Mouse (Mus musculus) spleen, postnatal 36 days (tissue): ENCODE measurements around the gene Olfr370.
"Not testable (repeated sequence)": the region's sequence is repeated elsewhere in the genome, so short reads cannot be mapped to it uniquely, and the experiment has no call there.

ENCODE experiments used
- DNase-seq, 2 experiments: peaks; one replicate each; pipeline ENCODE4 v3.0.0; 2022; ENCODE audit warnings: low spot score in 2 of 2, mixed read lengths in 1 of 2

Gene Olfr370

DNA sequence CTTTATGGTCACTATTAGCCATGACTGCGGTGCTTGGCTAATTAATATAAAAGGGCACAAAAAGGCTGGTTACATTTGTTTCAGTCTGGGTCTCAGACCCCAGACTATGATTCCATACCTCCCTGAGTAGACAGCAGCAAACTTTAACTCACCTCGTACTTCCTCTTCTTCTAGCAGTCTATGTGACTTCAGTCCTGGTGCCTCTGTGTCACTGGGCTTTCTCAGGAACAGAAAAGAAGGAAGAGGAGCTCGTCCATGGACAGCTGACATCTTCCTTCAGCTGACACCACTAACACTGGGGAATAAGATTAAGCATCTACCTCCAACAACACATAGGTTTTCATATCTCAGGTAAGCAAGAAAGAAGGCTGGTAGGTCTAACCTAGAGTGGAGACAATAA is at the start of gene Olfr370:
Olfr370 (plus strand) TSS at position 45 of the 400 bp plus-strand sequence.
- DNase-seq = no peak

DNA sequence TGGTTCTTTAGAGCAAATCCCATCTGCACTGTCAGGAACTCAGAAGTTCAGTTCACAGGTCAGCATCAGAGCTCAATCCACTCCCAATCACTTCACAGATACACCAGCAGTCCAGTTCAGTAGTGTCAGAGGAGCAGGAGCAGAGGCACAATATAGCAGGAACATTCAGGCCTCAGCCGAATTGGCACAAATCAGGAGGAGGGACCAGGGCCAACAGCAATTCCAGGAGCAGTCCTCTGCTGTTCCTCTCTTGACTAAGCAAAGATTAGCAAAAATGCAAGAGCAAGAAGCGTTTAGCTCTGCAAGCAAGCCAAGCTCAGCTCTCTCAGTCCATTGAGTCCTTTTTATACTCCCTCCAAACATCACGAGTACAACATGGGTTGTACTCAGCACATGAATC is 23.9 kb upstream of the Olfr370 start:
- DNase-seq = no peak

DNA sequence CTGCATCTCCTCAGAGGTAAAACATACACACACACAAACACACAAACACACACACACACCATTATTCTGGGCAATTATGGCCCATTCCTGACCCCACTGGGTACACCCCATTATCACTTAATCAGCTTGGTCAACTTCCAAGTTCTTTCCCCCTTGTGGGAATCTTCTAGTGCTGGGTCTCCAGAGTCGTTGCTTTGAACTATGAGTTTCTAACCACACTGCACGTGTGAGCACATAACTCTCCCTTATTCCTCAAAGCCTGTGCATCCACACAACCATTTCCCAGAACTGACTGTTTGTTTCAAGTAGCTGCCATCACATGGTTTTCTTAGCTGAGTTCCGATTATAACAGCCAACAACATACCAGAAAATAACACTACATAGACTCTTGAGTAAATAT is 15.1 kb upstream of the Olfr370 start:
- DNase-seq = no peak

DNA sequence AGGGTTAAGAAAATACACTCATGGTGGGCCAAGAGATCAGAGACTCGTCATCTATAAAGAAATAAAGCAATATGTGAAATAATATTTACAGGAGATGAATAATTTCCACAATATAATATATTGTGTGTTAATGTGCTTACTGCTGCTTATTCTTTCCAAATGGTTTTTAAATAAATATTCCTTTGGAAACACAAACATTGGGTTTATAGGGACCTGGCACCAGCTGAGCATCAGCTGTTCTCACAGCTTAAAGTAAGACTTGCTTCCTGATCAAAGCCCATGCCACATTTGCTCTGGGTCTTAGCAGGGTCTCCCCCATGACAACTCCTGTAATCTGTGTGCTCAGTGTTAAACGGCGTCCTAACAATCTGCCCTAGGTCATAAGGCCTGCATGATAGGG is 14.7 kb upstream of the Olfr370 start:
- not testable (repeated sequence) for DNase-seq

DNA sequence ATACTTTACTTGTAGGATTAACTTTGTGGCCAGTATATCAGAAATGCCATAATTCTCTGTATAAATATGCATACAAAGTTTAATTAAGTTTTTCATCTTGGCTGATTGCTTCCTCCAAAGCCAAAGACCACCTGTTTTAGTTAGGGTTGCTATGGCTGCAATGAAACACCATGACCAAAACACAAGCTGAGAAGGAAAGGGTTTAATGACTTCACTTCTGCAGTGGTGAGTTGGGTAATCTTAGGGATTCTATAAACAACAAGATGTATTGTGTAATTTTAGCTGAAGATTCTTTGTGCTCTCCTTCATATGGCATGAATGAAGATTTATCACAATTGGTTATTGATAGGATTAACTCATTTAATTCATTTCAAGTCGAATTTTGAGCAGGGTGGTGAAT is 14.3 kb upstream of the Olfr370 start:
- DNase-seq = no peak

DNA sequence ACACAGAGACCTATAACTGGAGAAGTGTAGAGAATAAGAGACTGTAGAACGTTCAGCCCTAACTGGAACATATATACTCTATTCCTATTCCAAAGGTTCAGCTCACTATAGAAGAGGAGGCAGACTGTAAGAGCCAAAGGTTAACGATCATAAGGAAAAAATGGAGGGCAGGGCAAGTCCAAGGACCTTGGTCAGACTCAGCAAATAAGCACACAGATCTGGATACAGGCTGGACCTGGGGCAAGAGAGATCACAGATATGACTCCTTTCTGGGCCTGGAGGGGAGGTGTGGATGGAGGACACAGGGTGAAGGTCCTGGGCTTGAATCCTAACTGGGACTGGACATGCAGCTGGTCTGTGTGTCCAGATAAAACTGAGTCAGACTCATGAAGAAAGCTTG is 778 bp upstream of the Olfr370 start:
- DNase-seq = no peak

DNA sequence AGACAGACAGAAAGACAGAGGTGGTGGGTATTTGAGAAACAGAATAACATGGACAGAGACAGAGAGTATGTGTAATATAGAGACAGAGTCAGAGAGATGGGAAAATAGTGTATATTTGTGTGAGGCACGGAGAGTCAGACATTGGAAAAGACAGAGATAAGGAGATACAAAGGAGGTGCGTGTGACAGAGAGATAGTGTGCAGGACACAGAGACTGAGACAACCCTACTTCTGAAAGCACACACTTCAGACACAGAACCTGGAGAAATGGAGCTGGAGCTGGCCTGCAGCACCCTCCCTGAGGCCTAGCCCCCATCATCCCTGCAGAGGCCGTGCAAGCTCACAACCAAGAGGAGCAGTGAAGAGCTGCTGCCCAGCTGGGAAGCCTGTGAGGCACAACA is 27.1 kb downstream of the Olfr370 start:
- no peak for DNase-seq

DNA sequence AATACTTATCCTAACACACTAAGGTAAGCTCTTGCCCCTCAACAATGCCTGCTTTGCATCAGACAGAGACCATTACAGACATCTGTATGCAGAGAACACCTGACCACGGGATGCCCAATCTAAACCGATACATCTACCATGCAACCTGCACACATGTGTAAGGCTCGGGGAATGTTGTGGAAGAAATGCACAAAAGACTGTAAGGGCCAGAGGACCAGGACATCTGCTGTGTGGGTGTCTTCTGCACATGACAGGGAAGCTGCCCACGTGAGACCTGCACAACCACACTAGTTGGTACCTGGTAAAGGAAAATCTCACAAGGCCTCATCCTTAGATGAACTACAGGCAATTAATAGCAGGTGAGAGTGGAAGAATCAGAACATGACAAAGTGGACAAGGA is 27.7 kb downstream of the Olfr370 start:
- no peak for DNase-seq

DNA sequence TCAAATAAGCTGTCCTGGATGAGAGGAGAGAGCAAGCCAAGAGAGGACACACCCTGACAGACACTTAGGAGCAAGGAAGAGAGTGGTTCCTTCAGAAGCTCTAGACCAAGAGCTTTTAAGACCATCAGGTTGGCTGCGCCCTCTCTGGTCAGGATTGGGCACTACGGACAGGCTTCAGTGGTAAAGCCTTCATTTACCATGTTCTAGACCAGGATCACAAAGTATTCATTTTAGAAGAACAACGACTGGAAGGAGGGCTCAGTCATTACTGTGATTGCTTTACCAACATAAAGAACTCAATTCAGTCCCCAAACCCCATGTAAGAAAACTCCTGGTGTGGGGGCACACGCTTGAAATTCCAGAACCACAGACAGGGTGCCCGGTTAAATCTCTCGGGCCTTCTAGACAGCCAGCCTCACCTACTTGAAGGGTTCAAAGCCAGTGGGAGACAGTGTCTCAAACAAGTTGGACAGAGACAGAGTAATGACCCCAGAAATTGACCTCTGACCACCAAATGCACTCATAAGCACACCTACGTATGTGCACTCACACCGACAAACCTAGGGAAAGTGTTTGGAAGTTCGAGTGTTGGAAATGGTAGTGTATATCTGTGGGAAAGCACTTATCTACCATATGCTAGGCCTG is 30.3 kb downstream of the Olfr370 start:
- peak; percentile 26 to 56 for DNase-seq

DNA sequence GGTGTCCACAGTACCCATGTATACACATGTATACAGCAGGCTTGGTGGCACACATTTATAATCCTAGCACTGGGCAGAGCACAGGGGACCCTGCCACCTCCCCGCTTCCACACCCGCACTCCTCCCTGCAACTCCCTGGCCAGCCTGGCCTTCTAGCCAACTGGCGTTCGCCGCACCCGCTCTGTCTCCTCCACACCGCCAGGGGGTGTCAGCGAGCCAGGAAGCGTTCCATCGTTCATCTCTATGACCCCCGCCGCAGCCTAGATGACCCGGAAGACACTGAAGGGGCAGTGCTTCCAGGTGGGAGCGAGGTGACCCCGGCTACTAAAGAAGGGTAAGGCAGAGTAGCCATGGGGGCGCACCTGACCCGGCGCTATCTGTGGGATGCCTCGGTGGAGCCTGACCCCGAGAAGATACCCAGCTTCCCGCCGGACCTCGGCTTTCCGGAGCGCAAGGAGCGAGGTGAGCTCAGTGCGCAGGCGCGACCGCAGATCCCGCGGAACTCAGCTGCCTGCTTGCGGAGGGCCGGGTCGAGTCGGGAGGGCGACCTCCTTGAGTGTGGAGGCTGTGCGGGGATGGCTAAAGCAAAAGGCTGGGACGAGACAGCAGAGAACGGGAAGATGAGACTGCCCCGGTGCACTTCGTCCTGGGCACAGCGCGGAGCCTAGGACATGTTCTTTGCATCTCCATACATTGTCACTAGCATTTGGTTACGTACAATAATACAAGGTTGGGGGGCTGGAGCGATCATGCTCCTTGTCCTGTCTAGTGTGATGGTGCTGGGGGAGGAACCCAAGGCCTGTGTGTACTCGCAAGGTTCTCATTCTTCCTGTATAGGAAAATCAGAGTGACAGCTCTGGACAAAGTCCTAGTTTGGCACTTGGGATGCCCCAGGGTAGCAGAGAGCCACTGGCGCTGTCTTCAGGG is 31.2 kb downstream of the Olfr370 start, which contains the start of gene Ndufb7:
Ndufb7 (plus strand) TSS at position 203 of the 927 bp plus-strand sequence.
- peak; percentile 90 to 93 for DNase-seq

DNA sequence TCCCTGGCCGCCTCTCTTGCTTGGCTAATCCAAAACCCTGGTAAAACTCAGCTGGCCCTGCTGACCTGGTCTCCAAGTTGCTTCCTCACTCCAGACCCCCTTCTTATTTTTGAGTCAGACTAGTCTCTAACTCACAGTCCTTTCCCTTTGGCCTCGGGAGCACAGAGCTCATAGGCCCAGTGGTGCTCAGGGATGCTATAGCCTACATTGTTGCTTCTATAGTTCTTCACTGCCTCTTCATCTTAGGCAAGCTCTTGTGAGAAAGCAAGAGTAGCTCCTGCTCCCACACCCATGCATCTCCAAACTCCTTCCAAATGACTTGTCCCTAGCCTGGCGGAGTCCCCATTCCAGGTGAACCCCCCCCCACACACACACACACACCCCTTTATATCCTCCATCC is 32.1 kb downstream of the Olfr370 start:
- no peak for DNase-seq

DNA sequence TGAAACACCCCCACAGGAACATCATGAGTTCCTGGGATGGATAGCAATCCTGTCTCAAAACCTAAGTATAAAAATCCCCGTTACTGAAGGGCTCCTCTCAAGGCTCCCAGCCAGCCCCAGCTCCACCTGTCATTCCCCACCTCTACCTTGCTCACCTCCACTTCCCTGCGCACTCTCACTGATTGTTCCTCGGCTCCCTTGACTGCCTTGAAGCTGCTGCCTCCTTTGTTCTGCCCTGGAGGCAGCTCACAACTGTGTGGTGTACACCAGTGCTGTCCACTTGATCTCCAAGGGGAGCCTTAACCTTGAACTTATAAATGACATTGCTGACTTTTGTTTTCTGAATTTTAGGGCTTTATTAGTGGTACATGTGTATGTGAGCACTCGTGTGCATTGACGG is 32.5 kb downstream of the Olfr370 start:
- DNase-seq = no peak

DNA sequence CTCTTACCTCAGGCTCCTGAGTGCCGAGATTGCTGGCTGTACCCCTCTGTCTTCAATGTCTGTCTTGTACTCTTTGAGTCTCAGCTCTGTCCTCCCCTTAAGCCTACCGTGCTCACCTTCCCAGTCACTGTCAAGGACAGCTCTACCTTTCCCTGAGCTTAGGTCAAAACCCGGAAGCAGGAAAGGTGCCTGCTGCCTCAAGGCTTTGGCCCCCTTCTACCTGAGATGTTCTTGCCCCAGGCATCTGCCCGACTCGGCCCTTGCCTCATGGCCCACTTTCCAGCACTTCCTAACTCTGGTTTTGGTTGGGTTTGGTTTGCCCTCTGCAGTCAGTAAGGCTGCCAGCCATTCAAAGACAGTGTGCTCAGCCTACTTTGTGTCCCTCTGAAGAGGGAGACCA is 33.2 kb downstream of the Olfr370 start:
- DNase-seq = no peak

DNA sequence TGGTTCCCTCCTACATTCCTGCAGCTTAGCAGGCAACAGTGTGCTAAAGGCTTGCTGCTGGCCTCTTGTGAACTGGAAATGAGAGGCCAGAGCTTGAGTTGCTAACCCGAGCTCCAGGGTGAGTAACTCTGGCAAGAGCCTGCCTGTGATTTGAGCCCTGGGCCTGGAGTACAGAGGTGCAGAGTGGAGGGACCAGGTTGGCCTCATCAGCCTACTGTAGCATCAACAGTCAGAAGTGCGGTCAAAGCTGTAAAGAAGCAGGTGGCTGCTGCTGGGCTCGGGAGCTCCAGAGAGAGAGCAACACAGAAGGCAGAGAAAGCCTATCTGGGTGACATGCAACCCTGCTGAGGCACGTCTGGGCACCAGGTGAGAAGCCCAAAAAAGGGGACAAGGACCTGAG is 33.6 kb downstream of the Olfr370 start:
- no peak for DNase-seq

DNA sequence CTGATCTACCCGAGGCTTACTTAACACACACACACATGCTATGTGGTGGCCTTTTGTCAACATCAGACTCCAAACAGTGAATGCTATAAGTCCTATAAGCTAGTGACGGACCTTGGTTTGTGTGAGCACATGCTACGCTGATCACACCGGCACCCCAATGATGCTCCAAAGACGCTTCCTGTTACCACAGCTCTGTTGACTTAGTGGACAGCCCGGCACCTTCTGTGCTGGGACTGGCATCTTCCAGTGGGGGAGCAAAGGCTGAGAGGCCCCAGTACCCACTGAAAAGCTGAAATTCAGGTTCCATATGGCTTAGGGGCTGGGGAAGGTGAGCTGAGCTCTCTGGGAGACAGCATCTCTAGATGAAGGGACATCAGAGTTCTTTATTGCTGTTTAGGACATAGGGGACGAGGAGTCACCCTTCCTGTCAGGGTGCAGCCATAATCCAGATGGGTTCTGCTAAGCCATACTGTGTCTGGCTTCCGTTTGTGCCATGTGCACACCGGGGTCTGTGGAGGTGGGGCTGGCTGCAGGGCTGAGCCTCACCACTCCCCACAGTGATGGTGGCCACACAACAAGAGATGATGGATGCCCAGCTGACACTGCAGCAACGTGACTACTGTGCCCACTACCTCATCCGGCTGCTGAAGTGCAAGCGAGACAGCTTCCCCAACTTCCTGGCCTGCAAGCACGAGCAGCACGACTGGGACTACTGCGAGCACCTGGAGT is 34.9 kb downstream of the Olfr370 start:
- DNase-seq = peak in 1 of 2 experiments; percentile 1

DNA sequence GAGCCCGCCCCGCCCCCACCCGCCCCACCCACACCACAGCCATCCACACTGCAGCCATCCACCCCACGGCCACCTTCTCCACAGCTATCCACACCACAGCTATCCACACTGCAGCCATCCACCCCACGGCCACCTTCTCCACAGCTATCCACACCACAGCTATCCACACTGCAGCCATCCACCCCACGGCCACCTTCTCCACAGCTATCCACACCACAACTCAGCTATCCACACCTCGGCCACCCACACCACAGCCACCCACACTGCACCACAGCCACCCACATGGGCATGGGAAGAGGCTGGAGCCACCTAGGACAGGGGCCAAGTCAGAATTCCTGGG is 35.4 kb downstream of the Olfr370 start:
- not testable (repeated sequence) for DNase-seq

DNA sequence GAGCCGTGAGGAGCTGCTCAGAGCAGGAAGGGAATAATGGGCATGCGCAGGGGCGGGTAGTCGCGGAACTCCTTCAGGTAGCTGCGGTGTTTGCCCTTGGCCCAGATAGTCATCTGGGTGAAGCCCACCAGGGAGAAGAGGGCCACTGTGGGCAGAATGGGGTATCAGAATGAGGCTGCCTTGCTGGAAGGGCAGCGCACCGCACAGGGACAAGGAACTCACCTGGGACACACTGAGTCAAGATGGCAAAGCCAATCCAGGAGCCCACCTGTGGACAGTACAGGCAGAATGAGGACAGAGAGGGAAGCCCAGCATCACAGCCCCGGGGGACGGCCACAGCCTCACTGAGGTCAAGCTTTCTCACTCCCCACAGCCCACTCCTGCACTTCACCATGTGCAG is 36.2 kb downstream of the Olfr370 start:
- DNase-seq = no peak

DNA sequence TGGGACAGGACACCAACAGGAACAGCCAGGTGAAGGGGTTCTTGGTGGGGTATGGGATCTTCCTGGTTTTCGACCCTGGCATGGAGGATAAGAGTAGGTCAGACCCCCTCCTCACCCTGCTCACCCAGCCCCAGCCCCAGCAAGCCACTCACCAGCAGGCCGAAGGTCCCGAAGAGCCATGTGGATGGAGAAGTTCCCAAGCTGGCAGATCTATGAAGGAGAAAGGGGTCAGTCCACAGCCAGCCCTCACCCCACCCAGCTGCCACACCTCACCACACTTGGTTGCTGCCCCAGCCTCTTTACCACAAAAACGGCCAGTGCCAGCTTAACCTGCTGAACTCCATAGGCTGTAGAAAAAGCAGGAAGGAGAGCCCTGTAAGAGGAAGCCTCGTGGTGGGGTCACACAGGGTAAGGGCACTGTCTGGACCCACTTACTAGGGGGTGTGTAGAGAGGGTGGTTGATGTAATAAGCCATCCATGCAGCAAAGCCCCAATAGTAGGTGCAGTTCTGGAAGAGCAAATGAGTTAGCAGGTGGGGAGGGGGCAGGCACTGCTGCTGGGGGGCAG is 36.7 kb downstream of the Olfr370 start:
- DNase-seq = no peak

DNA sequence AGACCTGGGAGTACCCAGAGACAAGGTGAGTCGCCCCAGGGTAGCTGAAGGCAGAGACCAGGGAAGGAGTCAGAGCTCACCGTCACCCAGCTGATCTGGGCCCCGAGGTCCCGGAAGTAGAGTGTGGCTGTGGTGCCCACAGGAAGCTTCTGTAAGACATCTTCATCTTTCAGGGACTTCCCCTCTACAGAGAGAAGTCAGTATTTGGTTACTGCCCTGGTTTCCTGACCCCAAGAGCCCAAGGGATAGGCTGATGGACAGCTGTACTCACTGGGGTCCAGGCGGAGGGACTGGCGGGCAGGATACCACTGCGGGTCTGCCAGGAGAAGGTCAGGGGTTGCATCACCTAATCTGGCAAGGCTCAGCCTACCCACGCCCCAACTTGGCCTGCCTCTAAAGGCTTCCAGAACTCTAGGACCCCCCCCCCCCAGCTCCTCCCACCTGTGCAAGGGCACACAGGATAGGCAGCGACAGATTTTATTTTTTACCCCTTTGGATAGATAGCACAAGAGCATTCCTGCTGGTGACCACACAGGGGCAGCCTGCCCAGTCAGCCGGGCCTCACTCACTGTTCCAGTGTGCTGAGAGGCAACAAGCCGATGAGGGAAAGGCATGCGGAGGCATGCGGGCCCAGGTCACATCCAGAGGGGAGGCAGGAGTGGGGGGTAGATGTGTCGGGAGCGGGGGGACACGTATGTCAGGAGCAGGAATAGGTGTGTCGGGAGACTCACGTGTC is 37.7 kb downstream of the Olfr370 start:
- peak; percentile 81 to 84 for DNase-seq

DNA sequence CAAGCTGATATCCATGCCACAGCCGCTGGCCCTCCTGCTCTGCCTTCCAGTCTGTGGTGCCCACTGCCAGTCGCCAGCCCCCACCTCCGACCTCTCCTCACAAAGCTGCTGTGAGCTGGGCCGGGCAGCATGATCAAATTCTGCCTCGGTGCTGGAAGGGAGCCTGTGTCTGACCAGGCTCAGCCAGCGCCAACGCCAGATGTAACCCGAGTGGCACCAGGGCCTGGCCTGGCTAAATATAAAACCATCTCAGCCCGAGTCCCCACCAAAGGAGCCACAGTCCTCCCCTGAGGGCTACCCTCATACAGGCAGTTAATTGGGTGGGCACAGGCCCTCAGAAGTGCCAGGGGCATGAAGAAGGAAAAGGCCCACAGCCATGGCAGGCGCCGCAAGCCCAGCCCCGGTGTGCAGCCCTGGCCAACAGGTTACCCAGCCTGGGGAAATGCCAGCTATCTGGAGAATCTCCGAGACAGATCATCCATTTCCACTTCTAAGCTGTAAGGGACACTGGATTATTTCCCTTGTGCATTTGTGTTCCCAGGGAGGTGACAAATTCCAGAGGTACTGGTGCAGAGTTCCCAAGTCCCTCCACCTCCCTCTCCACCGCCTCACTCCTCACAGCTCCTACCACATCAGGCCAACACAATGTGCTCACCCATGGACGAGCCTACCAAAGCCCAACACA is 39.2 kb downstream of the Olfr370 start:
- DNase-seq = peak in 1 of 2 experiments; percentile 0
